Mouse (Mus musculus) hindlimb bud, embryonic 11.5 days (tissue): ENCODE results near the gene Ccdc124.
A peak's percentile ranks its signal among the peaks of the same experiment; 100 is the strongest.

Experiments
- DNase-seq: peaks from one replicate; pipeline ENCODE4 v3.0.0-alpha.2; 2012; ENCODE audit warnings: low read depth, low spot score; ENCODE audit errors: extremely low spot score

Ccdc124 gene

DNA sequence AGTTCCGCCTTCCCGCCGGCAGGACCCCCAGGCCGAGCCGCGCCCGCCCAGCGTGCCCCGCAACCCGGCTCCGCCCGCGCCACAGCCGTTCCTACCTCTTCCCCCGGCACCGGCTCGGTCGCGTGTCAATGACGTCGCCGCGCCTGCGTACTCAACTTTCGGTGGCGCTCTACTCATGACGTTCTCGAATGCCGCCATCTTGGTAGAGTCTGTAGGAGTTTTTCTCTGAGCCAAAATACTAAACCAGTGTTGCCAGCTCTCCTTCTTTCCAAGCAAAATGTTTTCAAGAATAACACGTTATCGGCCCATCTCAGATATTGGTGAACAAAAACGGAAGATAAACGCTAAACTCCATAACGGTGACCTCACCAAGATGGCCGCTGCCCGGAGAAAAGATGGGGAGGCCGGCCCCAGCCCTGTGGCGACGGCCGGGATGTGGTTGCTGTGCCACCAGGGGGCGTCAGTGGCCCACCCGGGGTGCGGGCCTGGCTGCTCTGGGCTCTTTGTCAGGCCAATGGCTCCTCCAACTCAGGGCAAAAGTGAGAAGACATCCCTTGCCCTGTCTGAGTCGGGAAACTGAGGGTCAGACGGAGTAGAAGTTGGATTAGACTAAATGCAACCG is at the start of gene Ccdc124:
Gene Ccdc124, minus strand, starts transcription at position 572 of the 622 bp plus-strand sequence.
- DNase-seq: peak; percentile 96

DNA sequence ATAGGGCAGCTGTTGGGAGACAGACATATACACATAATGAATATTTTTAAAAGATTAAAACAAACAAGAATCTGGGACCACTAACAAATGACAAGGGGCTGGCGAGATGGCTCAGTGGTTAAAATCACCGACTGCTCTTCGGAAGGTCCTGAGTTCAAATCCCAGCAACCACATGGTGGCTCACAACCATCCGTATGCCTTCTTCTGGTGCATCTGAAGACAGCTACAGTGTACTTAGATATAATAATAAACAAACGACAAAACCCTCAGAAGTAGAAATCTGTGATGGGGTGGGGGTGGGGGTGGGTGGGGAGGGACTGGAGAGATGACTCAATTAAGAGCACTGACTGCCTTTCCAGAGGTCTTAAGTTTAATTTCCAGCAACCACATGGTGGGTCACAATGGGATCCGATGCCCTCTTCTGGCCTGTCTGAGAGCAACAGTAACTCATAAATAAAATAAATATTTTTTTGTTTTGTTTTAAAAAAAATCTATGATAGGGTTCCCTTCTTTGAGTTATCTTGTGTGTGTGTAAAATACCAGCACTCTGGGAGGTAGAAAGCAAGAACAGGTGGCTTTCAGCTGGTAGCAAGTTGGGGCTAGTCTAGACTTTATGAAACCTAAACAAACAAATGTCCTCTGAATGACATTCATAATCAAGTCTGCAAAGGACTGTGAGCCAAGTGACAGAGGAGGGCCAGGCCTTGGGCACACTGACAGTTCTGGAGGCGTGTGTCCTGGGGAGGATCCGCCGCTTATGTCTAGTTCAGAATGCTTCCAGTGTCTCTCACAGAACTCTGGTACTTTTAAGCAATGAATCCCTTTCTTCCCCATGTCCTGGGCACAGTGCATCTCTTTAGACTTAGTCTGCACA is 46.6 kb upstream of the Ccdc124 start:
- DNase-seq: no peak

DNA sequence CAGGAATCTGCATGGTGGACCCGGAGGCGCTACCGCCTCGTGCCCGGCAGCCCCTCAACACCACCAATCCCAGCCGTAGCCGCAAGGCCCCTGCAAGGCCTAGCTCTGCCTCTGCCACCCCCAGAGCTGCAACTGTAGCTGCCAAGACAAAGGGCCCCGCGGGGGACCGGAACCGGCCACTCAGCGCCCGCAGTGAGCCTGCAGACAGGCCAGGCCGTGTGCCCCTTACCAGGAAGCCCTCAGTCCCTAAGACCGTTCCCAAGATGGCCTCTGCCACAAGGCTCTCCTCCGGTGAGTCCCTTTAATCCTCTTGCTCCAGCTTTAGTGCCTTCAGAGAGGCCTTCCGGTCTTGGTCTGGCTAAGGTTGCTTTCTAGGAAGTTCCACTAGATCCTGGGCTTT is 41.0 kb upstream of the Ccdc124 start:
- no peak for DNase-seq

DNA sequence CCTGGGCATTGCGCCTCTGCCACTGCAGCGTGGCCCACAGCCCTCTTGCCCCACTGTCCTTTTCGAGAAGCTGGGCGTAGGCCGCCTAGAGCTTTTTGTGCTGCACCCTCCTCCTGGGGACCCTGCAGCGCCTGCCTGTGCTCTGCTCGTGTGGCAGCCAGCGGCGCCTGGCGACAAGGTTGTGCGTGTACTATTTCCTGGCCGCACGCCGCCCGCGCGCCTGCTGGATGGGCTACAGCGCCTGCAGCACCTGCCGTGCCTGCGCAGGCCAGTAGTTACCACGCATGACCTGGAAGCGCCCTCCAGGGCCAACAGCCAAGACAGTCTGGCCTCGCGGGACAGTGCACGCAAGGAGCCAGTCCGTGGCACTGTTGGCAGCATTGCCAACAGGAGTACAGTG is 39.8 kb upstream of the Ccdc124 start:
- DNase-seq: no peak

DNA sequence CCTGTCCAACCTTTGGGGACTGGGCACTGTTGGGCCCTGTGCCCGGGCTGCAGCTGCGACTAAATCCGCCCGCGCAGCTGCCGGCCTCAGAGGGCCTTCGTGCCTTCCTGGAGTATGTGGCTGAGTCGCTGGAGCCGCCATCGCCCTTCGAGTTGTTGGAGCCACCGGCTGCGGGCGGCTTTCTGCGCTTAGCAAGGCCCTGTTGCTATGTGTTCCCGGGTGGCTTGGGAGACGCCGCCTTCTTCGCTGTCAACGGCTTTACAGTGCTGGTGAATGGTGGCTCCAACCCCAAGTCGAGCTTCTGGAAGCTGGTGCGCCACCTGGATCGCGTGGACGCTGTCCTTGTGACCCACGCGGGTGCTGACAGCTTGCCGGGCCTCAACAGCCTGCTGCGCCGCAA is 39.2 kb upstream of the Ccdc124 start:
- DNase-seq: no peak

DNA sequence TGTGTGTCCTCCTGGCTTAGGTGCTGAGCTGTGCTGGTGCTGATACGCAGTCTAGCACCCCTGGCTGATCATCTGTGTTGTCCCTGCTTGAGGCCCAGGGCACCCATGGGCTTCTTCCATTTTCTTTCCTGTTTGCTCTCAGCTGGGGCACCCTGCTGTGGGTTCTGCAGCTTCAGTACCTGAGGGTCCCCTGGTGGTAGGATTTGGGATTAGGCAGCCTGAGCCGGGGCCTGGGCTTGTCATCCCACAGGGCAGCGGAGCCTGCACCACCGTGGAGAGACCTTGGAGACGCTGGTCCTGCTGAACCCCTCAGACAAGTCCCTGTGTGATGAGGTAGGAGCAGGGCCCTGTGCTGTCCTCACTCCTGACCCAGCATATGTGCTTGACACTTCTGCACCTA is 37.9 kb upstream of the Ccdc124 start:
- DNase-seq: no peak

DNA sequence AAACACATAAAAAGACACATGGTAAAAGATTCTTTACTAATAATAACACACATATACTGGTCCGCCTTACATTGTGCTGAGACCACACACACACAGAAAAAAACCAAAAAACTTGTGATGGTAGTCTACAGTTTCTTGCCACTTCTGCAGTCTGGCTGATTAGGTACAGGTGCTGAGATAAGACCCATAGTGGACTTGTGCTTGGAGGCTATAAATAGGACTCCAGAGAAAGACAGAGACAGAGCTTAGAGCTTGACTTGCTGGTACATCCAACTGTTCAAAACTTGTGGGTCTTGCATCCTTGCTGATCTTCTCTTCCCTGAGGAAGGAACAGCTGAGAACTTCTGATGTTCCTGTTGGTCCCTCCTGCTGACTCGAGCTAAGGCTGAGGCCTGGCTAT is 33.8 kb upstream of the Ccdc124 start:
- no peak for DNase-seq

DNA sequence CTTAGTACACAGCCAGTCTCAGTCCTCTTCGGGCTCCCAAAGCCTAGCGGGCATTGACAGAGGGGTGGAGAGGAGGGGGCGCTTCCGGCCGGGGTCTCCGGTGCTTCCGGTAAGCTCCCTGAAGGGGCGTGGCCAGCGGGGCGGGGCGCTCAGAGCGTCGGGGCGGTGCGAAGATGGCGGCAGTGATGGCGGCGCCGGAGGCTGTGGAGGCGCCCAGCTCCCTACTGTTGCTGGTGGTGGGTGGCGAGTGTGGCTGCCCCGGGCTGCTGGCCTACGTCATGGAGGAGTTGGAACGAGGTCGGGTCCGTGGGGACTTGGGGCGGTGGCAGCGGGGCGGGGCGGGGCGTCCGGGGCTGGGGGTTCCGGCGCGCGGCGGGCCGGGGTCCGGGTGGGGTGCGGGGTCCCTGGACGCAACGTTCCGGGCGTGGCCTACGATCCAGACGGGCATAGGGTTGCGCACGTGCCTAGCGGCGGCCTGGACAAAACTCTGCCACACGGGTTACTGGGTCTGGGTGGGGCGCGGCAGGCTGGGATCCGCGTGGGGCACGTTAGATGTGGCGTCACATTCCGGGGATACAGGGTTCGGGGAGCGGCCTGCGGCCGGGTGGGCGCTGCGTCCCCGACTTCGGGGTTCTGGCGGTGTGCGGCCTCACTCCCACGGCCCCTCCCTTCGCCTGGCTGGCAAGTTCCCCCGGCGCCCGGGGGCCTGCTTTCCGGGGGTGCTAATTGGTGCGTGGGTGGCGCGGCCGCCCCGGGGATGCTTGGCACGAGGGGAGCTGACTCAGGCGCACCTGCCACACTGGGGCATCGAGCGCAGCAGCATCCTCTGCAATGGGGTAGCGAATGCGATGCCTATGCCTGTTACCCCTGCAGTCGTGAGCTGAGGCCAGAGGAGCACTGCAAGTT is 32.3 kb upstream of the Ccdc124 start, which contains the start of gene Map1s:
Gene Map1s, plus strand, starts transcription at position 102 of the 906 bp plus-strand sequence.
- no peak for DNase-seq

DNA sequence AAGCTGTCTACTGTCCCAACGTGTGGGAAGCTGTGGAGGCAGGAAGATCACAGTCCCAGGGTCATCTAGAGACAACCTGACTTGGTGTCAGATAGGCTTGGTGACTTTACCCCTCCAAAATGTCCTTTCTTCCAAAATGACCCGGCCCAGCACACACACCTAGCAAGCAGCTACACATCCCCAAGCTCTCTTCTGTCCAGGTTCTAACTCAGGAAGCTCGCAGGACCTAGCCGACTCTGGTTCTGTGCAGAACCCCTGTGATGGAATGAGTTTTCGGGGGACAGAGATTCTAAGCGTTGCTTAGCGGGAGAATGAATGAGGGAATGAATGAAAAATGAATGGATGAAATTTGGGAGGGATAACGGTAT is 31.7 kb upstream of the Ccdc124 start:
- no peak for DNase-seq

DNA sequence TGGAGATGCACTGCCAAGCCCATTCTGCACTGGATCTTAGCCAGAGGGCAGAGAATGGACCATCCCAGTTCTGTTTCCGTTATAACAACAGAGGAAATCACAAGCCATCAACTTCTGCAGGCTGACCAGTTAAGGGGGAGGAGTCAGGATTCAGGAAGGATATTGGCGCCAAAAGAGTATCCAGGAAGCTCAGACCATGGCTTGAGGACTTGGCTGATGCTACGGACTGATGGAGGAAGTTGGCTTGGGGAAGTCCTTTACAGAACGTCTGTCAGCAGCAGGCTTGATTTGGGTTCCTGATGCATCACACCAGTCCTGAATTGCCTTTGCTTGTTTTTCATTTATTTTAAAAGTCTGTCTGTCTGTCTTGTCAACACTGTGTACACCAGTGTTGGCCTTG is 30.8 kb upstream of the Ccdc124 start:
- no peak for DNase-seq

DNA sequence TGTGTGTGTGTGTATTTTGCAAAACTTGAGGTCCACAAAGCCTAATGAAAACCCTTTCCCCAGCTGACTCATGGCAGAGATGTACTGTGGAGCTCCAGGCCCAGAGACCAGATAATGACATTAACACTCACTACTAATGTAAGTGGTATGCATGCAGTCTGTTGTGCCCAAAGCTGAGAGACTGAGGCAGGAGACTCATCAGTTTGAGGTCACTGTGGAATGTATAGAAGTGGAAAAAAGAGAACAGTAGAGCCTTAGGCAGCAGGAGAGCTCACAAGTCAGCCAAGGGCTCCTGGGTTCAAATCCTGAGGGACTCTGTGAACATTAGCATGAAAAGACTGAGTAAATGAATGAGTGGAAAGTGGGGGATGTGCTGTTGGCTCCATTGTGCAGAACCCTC is 29.8 kb upstream of the Ccdc124 start:
- DNase-seq: no peak

DNA sequence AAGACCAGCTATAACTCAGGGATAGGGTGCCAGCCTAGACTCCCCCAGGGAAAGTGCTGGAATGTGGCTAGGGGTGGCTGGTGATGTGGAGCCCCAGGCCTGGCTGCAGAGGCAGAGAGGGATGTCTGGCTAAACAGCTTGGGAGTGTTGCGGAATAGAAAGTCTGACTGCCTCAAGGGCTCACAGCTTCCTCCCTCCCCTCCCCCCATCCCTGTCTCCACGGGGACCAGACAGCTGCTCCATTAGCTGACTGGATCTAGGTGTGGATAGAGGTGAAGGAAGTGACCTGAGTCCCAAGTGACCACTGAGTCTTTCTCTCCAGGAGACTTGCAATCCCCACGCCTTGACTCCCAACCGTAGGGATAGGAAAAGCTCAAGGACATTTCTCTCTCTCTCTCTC is 29.4 kb upstream of the Ccdc124 start:
- DNase-seq: no peak

DNA sequence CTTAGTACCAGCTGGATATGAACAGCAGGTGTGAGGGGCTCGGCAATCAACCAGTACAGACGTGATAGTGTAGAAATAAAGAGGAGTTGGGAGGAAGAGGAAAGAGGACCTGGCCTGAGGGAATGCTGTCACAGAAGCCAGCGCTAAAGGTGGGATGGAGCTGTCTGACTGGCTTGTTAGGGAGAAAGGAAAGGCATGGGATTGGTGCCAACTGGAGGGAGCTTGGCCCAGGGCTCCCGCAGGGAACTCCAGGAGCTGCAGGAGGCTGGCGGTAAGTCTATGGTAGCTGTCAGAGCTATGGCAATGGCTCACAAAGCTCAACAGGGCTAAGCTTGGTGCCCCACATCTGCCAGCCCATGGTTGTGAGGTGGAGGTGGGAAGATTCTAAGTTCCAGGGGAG is 28.5 kb upstream of the Ccdc124 start:
- no peak for DNase-seq

DNA sequence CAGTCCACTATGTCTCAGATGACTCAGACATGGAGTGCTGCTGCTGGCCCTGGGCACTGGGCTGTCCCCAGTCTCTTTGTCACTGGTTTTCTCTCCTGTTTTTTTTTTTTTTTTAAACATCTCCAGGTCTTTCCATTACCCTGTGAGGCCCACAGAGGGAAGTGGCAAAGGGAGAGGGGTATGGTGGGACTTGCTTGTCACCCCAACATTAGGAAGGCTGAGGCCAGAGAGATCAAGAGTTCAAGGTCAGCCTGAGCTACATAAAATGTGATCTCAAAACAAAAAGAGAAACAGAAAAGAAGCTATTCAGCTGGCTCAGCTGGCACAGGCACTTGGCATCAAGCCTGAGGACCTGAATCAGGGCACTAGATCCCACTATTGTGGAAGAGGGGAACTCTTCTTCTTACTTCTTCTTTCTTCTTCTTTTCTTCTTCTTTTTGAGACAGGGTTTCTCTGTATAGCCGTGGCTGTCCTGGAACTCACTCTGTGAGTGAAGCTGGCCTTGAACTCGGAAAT is 27.2 kb upstream of the Ccdc124 start:
- DNase-seq: no peak

DNA sequence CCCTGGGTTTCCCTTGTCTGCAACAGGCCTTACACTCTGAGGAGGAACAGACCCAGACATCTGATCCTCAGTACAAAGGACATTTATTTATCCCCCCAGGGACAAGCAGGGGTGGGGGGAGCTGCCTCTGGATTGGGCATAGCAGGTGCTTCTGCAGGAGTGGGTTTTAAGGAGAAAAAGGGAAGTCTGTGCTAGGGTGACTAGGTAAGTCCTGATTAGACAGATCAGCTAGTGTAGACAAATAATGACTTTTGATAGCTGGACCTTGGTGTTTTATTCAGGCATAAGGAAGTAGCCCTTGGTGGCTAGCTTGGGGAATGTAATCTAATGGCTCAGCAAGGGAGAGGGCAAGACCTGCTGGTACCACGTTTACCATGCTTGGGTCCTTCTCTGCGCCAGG is 25.5 kb upstream of the Ccdc124 start:
- no peak for DNase-seq

DNA sequence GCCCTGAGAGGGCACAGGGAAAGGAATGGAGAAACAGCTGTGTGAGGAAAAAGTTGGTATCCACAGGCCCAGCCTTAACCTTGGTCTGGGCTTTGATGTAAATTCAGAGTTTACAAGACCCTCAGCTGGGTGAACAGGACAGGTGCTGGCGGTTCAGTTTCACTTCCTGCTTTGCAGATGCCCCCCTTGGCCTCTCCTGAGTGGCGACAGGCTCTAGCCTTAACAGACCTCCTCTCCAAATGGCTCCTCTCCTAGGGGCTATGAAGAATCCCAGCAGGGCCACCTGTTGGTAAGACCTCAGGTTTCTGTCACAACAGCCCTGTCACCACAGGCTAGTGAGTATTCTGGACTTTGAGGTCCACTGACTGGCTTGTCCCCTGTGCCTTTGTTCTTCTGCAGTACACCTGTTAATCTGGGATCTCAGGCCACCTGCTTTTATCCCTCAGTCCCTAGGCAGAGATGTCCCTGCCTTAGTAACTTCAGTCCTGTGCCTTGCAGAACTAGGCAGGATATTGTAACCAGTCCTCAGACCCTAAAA is 25.0 kb upstream of the Ccdc124 start:
- no peak for DNase-seq

DNA sequence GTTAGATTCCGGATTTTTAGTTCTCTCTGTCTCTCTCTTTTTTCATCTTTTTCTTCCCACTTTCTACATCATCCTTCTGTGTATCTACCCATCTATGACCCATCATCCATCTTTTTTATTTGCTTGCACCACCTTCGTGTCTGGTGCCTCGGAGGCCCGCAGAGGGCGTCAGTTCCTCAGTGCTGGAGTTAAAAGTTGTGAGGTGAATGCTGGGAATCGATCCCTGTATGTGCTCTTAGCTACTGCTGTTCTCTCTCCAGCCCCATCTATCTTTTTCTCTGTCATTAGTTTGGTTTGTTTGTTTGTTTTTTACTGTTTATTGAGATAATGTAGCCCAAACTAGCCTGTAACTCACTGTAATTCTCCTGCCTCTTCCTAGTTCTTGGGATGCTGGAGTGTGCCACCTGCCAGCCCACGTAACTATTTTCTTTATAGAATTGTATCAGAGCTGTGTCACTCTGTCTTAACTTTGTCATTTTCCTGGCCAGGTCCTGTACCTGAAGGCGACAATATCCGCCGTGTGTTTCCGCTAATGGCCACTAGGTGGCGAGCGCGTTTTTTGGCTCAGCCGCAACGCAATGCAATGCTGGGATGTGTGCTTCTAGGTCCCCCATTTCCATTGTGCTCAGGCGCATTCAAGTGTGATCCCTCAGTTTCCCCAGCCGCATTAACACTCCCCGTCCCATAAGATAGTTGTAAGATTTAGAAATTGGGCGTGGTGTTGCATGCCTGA is 24.1 kb upstream of the Ccdc124 start:
- DNase-seq: peak; percentile 86

DNA sequence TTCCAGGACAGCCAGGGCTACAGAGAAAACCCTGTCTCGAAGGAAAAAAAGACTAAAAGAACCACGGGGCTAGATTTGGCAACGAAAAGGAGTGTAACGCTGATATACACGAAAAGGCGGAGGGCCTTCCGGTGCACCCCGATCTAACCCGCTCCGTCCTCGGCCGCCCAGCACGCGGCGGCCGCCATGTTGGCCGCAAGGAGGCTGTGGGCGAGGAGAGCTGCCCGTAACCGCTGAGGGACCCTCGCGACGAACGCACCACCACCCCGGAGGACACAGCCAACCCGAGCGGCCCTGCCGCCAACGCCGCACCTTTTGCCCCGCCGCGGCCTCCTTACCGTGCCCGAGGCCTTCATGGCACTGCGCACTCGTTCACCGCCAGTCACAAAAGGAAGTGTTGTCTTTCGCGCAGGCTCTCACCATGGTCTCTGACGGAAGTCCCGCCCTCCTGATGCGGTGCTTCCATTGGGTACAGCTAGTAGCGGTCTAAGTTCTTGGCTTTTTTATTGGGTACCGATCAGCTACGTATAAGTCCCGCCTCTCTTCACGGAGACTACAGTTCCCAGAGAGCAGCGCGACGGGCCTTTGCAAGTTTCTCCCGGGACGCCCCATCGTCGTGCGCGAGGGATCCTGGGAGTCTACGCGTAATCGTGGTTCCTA is 23.4 kb upstream of the Ccdc124 start, which contains the start of gene Rpl18a:
Gene Rpl18a, minus strand, starts transcription at position 392 of the 660 bp plus-strand sequence.
- peak; percentile 94 for DNase-seq

DNA sequence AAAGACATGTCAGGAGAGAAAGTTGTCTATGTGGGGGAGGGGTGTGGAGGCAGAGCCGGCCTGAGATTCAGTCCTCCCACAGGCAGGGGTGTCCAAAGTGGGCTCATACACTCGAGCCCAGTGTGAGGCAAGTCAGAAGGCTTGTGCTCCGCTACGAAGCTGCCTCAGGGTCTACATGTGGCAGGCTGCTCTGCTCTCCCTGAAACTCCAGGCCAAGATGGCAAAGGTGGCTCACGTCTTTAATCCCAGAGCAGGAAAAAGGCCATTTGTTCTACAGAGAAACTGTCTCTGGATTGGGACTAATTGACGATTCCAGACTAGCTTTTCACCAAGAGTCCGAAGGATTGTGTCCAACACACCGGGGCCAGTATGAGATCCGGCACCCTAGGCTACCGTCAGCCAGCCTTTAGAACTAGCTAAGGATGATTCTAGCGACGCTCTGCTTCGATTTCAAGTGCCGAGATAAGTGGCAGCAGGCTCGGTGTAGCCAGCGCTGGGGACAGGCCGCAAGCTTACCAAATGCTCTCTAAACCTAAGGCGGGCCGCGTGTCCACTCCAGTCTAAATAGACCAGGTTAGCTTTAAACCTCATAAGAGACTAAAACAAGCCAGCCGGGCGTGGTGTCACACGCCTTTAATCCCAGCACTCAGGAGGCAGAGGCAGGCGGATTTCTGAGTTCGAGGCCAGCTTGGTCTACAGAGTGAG is 22.7 kb upstream of the Ccdc124 start:
- no peak for DNase-seq
